Mouse (Mus musculus): ENCODE measurements at regions not wholly inside any gene's neighbourhood (a gene's known extent, or its start where the extent isn't known, plus 50 kb on each side); places are given as distances from the start of the nearest gene placed in this dataset.

GRCm38 (mm10) chr8:87025946-87026345, 140.9 kb upstream of the N4bp1 start:
- Histone ChIP-seq H3K27ac (no peak overlapping the region), H3K4me3 (no peak overlapping the region), H3K9me3 (no peaks in the 10 kb centered on the region), H3K27me3 (ENCODE audit: poor library complexity, severe bottlenecking) (no peaks in the 10 kb centered on the region), H3K4me1 (no peaks in the 10 kb centered on the region), H3K36me3 (replicated peaks) (no peaks in the 10 kb centered on the region)
- DNase-seq (ENCODE audit: extremely low spot score, low spot score): no peak
- WGBS: 68% methylated on average over 1 of the region's 1 CpGs

- Histone ChIP-seq H3K36me3 (replicated peaks) (no peaks in the 10 kb centered on the region), H3K4me1 (no peaks in the 10 kb centered on the region), H3K27ac (no peak overlapping the region), H3K9me3 (no peaks in the 10 kb centered on the region), H3K4me3 (no peak overlapping the region), H3K27me3 (ENCODE audit: poor library complexity, severe bottlenecking) (no peaks in the 10 kb centered on the region)
- no peak for DNase-seq (ENCODE audit: extremely low spot score, low spot score)
- WGBS: 95% methylated on average over 3 of the region's 3 CpGs
These were observed 134.7 kb upstream of the N4bp1 start for GRCm38 (mm10) chr8:87019795-87020194.

- DNase-seq (ENCODE audit: extremely low spot score, low spot score): no peak
- Histone ChIP-seq H3K27ac (no peak overlapping the region), H3K27me3 (ENCODE audit: poor library complexity, severe bottlenecking) (no peaks in the 10 kb centered on the region), H3K36me3 (replicated peaks) (no peaks in the 10 kb centered on the region), H3K4me1 (no peaks in the 10 kb centered on the region), H3K9me3 (no peaks in the 10 kb centered on the region), H3K4me3 (no peak overlapping the region)
- WGBS: 93% methylated on average over 1 of the region's 1 CpGs
These were observed 90.5 kb upstream of the N4bp1 start for GRCm38 (mm10) chr8:86975546-86975945.

- Histone ChIP-seq H3K27me3 (ENCODE audit: poor library complexity, severe bottlenecking) (no peaks in the 10 kb centered on the region), H3K4me1 (peaks cover 11% of the 10 kb centered on the region), H3K4me3 (no peak overlapping the region), H3K9me3 (peaks cover 10% of the 10 kb centered on the region; the same call in 1 of the 2 replicates), H3K36me3 (replicated peaks) (no peaks in the 10 kb centered on the region), H3K27ac (no peak overlapping the region)
- no peak for DNase-seq (ENCODE audit: extremely low spot score, low spot score)
- WGBS: 94% methylated on average over 3 of the region's 3 CpGs
These were observed 86.7 kb upstream of the N4bp1 start for GRCm38 (mm10) chr8:86971736-86972135.

GRCm38 (mm10) chr8:86969051-86969450, 84.0 kb upstream of the N4bp1 start:
- H3K27ac ChIP-seq: no peak overlapping the region
- H3K27me3 ChIP-seq (ENCODE audit: poor library complexity, severe bottlenecking): peaks cover 3% of the 10 kb centered on the region; the same call in 1 of the 2 replicates
- WGBS: 89% methylated on average over 2 of the region's 2 CpGs
- no peak overlapping the region for H3K4me3 ChIP-seq
- no peaks in the 10 kb centered on the region for H3K36me3 ChIP-seq (replicated peaks)
- peaks cover 11% of the 10 kb centered on the region for H3K4me1 ChIP-seq
- peaks cover 10% of the 10 kb centered on the region; the same call in 1 of the 2 replicates for H3K9me3 ChIP-seq
- no peak for DNase-seq (ENCODE audit: extremely low spot score, low spot score)

DNA sequence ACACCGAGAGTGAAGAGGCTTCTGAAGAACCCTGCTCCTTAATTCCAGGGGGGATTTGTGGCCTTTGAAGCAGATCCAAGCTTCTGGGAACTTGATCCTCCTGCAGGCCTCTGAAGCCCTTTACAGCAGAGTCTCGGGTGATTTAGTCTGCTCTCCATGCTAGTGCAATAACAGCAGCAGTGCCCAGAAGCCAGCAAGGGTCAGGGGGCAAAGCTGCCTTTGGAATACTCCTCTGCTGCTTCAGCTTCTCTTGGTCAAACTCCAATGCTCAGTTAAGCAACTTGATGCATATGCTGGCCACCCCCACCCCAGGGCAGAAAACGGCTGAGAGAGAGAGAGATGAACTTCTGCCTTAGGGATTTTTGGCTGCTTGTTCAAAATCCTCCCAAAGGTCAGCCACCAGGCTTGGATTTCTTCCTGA, 82.8 kb upstream of the N4bp1 start:
- Histone ChIP-seq H3K27ac (no peak overlapping the region; the same call in 1 of the 2 replicates), H3K9me3 (peaks cover 10% of the 10 kb centered on the region; the same call in 1 of the 2 replicates), H3K4me3 (no peak overlapping the region), H3K27me3 (ENCODE audit: poor library complexity, severe bottlenecking) (peaks cover 9% of the 10 kb centered on the region; the same call in 1 of the 2 replicates), H3K36me3 (replicated peaks) (no peaks in the 10 kb centered on the region), H3K4me1 (peaks cover 12% of the 10 kb centered on the region)
- no peak for DNase-seq (ENCODE audit: extremely low spot score, low spot score)
- WGBS: 7% methylated on average over 3 of the region's 3 CpGs

DNA sequence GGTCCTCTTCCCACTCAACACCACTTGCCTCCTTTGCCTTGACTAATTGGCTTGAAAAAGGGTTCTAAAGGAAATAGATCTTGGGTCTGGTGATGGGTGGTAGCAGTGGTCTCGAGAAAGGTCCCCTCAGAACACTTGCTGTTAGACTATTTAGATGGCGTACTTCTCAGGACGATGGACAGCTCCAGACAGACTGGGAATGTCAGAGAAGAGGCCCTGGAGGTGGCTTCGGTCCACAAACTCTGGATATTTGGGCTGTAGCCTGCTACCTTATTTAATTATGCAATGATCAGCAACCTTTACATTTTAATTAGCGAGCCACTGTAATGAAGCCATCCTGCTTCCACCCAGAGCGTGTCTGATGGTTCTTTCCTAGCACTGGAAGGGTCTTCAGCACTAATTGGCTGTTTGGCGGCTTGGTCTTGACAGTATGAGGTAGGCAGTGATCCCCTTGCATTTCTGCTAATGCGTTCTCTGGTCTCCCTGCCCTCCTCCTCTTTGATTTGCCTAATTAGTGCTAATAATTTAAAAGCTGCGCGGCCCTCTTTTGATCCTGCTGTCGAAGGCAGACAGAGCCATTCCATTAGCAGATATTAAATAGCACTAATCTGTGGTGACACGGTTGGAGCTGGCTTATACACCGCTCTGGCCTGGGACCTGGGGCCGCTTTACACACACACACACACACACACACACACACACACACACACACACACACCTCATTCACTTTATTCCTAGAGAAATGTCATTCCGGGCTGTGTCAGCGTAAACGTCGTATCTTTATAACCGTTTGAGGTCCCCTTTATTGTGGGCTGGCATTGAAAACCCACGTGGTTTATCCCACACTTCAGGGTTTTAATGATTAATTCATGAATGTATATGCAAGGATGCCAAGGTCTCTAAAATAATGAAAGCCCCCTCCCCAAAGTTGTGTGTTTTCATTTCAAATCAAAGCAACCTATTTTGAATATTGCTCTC, 76.4 kb upstream of the N4bp1 start:
- Histone ChIP-seq H3K27ac (no peak overlapping the region), H3K4me1 (peaks cover 26% of the 10 kb centered on the region), H3K27me3 (ENCODE audit: poor library complexity, severe bottlenecking) (peaks cover 9% of the 10 kb centered on the region; the same call in 1 of the 2 replicates), H3K9me3 (no peaks in the 10 kb centered on the region; the same call in 1 of the 2 replicates), H3K4me3 (no peak overlapping the region), H3K36me3 (replicated peaks) (no peaks in the 10 kb centered on the region)
- DNase-seq (ENCODE audit: extremely low spot score, low spot score): peak; percentile 46
- 55% methylated on average over 20 of the region's 20 CpGs for WGBS
